Mouse (Mus musculus) mature B cell (primary cell): ENCODE results near the gene Pcdh20.

Experiments
- in situ Hi-C: fragments of 300-500 bp; cut with MboI; formaldehyde crosslinking; loops from 2 replicates; pipeline ENCODE4 v1.14.3; 2019

Gene Pcdh20

GRCm38 (mm10) chr14:88470495-88471434 is at the start of gene Pcdh20:
Gene Pcdh20, minus strand, starts transcription at chr14:88471396.
- in situ Hi-C loops, result no loop called here

GRCm38 (mm10) chr14:88479909-88480308 is 8.7 kb upstream of the Pcdh20 start:
- in situ Hi-C loops, result no loop called here

GRCm38 (mm10) chr14:88469956-88470355 is 1.2 kb downstream of the Pcdh20 start:
- in situ Hi-C loops, result no loop called here

DNA sequence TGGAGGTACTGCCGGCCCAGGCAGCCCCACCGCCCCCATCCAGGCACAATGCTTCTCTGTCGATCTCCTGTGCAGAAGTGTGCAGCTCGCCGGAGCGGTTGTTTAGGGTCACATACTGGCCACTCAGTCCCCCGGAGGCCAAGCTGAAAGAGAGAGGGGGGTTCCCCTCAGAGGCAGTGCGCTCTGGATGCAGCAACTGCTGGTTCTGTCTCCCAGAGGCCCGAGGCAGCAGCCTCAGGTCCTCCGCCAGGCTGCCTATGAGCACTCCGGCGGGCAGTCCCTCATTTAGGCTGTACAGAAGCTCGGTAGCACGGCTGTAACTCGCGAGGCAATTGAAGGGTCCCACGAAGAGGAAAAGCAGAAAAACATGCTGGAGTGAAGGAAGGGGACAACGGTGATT is 1.8 kb downstream of the Pcdh20 start:
- in situ Hi-C loops, result no loop called here

- in situ Hi-C loops, result no loop called here
Observed at GRCm38 (mm10) chr14:88466416-88466815, 4.8 kb downstream of the Pcdh20 start.

DNA sequence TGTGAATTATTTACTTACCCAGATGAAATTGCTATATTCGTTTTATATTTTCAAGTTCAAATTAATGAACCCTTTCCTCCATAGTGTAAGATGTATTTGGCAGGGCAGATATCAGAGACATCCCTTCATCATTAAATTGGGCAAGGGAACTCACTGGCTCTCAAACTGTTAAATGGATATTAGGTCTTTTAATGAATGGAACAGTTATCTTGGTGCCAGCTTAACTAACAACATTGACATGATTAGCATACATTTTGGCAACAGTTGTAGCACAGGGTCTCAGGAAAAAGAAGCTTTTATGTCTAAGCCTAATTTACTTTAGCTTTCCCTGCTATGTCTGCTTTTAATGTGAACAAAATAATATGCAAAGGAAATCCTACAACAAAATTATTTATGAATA is 6.8 kb downstream of the Pcdh20 start:
- in situ Hi-C loops, result no loop called here

DNA sequence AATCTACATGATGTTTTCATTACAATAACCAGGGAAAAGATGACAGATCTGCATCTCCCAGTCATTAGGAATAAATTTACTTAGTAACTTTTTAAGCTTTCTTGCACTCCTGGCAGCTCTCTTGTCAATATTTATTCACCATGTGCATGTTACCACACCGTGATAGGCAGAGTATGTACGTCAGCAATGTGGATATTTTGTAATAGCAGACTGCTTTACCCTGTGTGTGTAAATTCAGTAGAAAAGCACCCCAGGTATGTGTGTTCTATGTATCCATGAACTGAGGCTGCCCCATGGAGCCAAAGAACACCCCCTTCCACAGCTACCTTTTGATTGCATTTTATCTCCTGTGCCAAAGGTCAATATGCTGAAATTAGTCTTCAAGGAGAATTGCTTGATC is 7.8 kb downstream of the Pcdh20 start:
- in situ Hi-C loops, result no loop called here

GRCm38 (mm10) chr14:88462944-88463343 is 8.3 kb downstream of the Pcdh20 start:
- in situ Hi-C loops, result no loop called here

- in situ Hi-C loops, result no loop called here
Observed at GRCm38 (mm10) chr14:88460705-88461104, 10.5 kb downstream of the Pcdh20 start.

- in situ Hi-C loops, result no loop called here
Observed at GRCm38 (mm10) chr14:88443304-88443703, 27.9 kb downstream of the Pcdh20 start.

GRCm38 (mm10) chr14:88429393-88429792 is 41.8 kb downstream of the Pcdh20 start:
- in situ Hi-C loops, result no loop called here

DNA sequence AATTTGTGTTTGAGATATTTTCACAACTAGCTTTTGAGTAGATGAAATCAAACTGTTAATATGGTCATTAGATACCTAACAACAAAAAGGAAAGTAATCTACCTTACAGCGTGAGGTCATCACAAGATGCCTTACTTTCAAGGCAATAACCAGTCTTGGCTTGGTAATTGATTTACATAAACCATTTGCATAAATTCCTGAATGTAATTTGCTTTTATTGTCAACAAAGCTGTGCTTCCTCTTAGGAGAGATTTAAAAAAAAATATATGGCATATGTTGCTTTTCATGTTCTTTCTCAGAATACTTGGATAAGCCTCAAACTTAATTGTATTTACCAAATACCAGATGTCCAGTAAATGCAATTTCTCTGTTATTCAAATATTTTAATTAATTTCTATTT is 43.8 kb downstream of the Pcdh20 start:
- in situ Hi-C loops, result no loop called here
